28 mouse cellular contexts compared by ENCODE assay signal in genomic region chr6:134205726-134206125, GRCm38 (mm10).
DNase-seq lines count a peak whose midpoint lies in the region; TF ChIP-seq lines count a peak whose summit lies in the region.
"Had no signal": no experiment of that assay in that cellular context is flagged by ENCODE, and none has a peak within 500 bp of the region (broad histone marks: within the 10 kb centered on the region; RNA-seq: fewer than 3 reads in every experiment).

No protein-coding gene starts in this region.

- TF ChIP-seq POLR2A in small intestine, adult 2 months (IDR thresholded peaks at IDR 0.05; ENCODE audit: low read depth, low read length) = no peak

- 0 out of 2 replicates have a peak overlapping the region, but pooled peaks have one; percentile 25 for H3K27ac ChIP-seq in small intestine, adult 2 months (ENCODE audit: insufficient read depth, low read depth, low read length)
- H3K27ac ChIP-seq: embryonic facial prominence, embryonic 12.5 days; gastrocnemius, adult 2 months; hindbrain, embryonic 13.5 days; limb, embryonic 12.5 days; liver, embryonic 15.5 days; lung, embryonic 15.5 days had no signal

- WGBS in small intestine, adult 2 months = 76% methylated on average over 5 of the region's 5 CpGs

- peak; percentile 66 for DNase-seq in adrenal gland, postnatal 14 days
- DNase-seq in adrenal gland, postnatal 25 days = no peak
- peak; percentile 55 for DNase-seq in 416B (ENCODE audit: low read depth)
- peak; percentile 40 for DNase-seq in NIH3T3 (ENCODE audit: low read depth)
- no peak for DNase-seq in lung, postnatal 4 days
- no peak for DNase-seq in urinary bladder, adult 18-20 months (ENCODE audit: low spot score in 2 of 2)
- DNase-seq: cerebellum, adult 11 months; cerebellum, adult 9-10 months; embryo, embryonic 11 days; gastrocnemius, adult 2 months; gastrocnemius, postnatal 36 days; heart, adult 18-20 months; heart, postnatal 36 days; kidney, adult 11 months; kidney, postnatal 14 days; layer of hippocampus, adult 9-11 months; right cerebral cortex, adult 18-20 months; right cerebral cortex, postnatal 4 days; thymus, adult 2 months; thymus, postnatal 36 days had no signal

- H3K4me1 ChIP-seq in small intestine, adult 2 months (ENCODE audit: control insufficient read depth, insufficient read depth, insufficient read length, low read length) = peaks cover 15% of the 10 kb centered on the region; the same call in 1 of the 2 replicates

- H3K4me3 ChIP-seq in small intestine, adult 2 months (ENCODE audit: low read depth, low read length) = no peak overlapping the region
- H3K4me3 ChIP-seq: embryonic facial prominence, embryonic 12.5 days; forebrain, embryonic 10.5 days; gastrocnemius, adult 2 months; hindbrain, embryonic 13.5 days; limb, embryonic 12.5 days; liver, embryonic 15.5 days; lung, embryonic 15.5 days had no signal

- peaks cover 8% of the 10 kb centered on the region for H3K36me3 ChIP-seq in small intestine, adult 2 months (ENCODE audit: control insufficient read depth, insufficient read depth, low read length)
- H3K36me3 ChIP-seq: embryonic facial prominence, embryonic 12.5 days; forebrain, embryonic 10.5 days; hindbrain, embryonic 13.5 days; liver, embryonic 15.5 days; lung, embryonic 15.5 days had no signal

- TF ChIP-seq CTCF in small intestine, adult 2 months (IDR thresholded peaks at IDR 0.05; ENCODE audit: extremely low read depth, insufficient read length, insufficient replicate concordance, low read depth, low read length) = no peak

- no peaks in the 10 kb centered on the region for H3K27me3 ChIP-seq in small intestine, adult 2 months (ENCODE audit: control insufficient read depth, insufficient read depth, low read length)
- H3K27me3 ChIP-seq: CH12.LX; embryonic facial prominence, embryonic 12.5 days; hindbrain, embryonic 13.5 days; limb, embryonic 12.5 days; liver, embryonic 15.5 days; lung, embryonic 15.5 days had no signal

Comparison
In these comparisons a context has a peak if more than half of its experiments do, and no peak if none do; other contexts are left out.
1. DNase-seq: peak in adrenal gland, postnatal 14 days (single experiment), 416B (single experiment) and NIH3T3 (single experiment); none in adrenal gland, postnatal 25 days (single experiment), lung, postnatal 4 days (0 of 2) and urinary bladder, adult 18-20 months (0 of 2).